Mouse (Mus musculus) testis, adult 2 months (tissue): ENCODE data around the gene Gm20425.

ENCODE experiments used
- CTCF ChIP-seq: fragments of 200-500 bp; IDR thresholded peaks from 2 replicates; pipeline ENCODE4 v1.5.1; 2012; ENCODE audit warnings: low read depth, mild to moderate bottlenecking, inconsistent platforms, low read length, moderate library complexity; ENCODE audit not compliant: control insufficient read depth, insufficient read depth, insufficient replicate concordance
- POLR2A ChIP-seq: fragments of 200-500 bp; IDR thresholded peaks from 2 replicates; pipeline ENCODE4 v1.6.1; 2012; ENCODE audit warnings: low read depth, mild to moderate bottlenecking, inconsistent platforms, low read length, moderate library complexity; ENCODE audit not compliant: control insufficient read depth

- TF ChIP-seq POLR2A = no peak
- TF ChIP-seq CTCF = no peak
Measured at GRCm38 (mm10) chr9:103232232-103233005, 2.3 kb upstream of the Gm20425 start.
